Mouse (Mus musculus) C2C12 (cell line): ENCODE data around the gene Zmpste24.

ENCODE experiments used
- CTCF ChIP-seq: IDR thresholded peaks from one replicate; pipeline ENCODE4 v1.5.1; 2011; ENCODE audit not compliant: control insufficient read depth, insufficient read depth, insufficient read length
- MAX ChIP-seq: IDR thresholded peaks from one replicate; pipeline ENCODE4 v1.6.1; 2011; ENCODE audit warnings: mild to moderate bottlenecking, control low read depth
- USF1 ChIP-seq: IDR thresholded peaks from one replicate; pipeline ENCODE4 v1.6.1; 2011; ENCODE audit warnings: low read depth, mild to moderate bottlenecking, control low read depth, moderate library complexity

- no peak for TF ChIP-seq CTCF
- no peak for TF ChIP-seq MAX
- no peak for TF ChIP-seq USF1
Measured at GRCm38 (mm10) chr4:121023941-121024340, 74.1 kb downstream of the Zmpste24 start.
